Mouse (Mus musculus): ENCODE results near the gene Lrrc66. TPM values are rescaled to one million over a fixed set of nuclear protein-coding genes. Genes with fewer than 3 reads are reported as not detected.

The Lrrc66 gene
- polyA plus RNA-seq, 1 experiment from 2014 or later: not detected

GRCm38 (mm10) chr5:73576708-73577107 lies 55.6 kb downstream of the Lrrc66 start:
- H3K9ac ChIP-seq (replicated peaks): no peak overlapping the region
- no peak for ATAC-seq (ENCODE audit: low FRiP score, low read depth)
- 65% methylated on average over 7 of the region's 7 CpGs for WGBS
- no peaks in the 10 kb centered on the region for H3K27me3 ChIP-seq
- H3K36me3 ChIP-seq: no peaks in the 10 kb centered on the region
- no peak overlapping the region for H3K4me2 ChIP-seq (replicated peaks)
- no peaks in the 10 kb centered on the region for H3K9me3 ChIP-seq
- H3K27ac ChIP-seq (replicated peaks): no peak overlapping the region
- H3K4me3 ChIP-seq: no peak overlapping the region
- H3K4me1 ChIP-seq: peaks cover 6% of the 10 kb centered on the region

GRCm38 (mm10) chr5:73574616-73575015 lies 57.7 kb downstream of the Lrrc66 start:
- 85% methylated on average over 4 of the region's 4 CpGs for WGBS
- H3K9me3 ChIP-seq: no peaks in the 10 kb centered on the region
- no peak overlapping the region for H3K4me3 ChIP-seq
- H3K36me3 ChIP-seq: no peaks in the 10 kb centered on the region
- H3K4me2 ChIP-seq (replicated peaks): no peak overlapping the region
- H3K4me1 ChIP-seq: peaks cover 6% of the 10 kb centered on the region
- H3K9ac ChIP-seq (replicated peaks): no peak overlapping the region
- no peak for ATAC-seq (ENCODE audit: low FRiP score, low read depth)
- no peak overlapping the region for H3K27ac ChIP-seq (replicated peaks)
- H3K27me3 ChIP-seq: no peaks in the 10 kb centered on the region

- no peaks in the 10 kb centered on the region for H3K36me3 ChIP-seq
These were observed 58.5 kb downstream of the Lrrc66 start for GRCm38 (mm10) chr5:73573789-73574188.

GRCm38 (mm10) chr5:73572846-73573245 lies 59.5 kb downstream of the Lrrc66 start:
- no peak for ATAC-seq (ENCODE audit: low FRiP score, low read depth)
- WGBS: 88% methylated on average over 2 of the region's 2 CpGs
- H3K4me1 ChIP-seq: peaks cover 6% of the 10 kb centered on the region

More at GRCm38 (mm10) chr5:73573789-73574188, 58.5 kb downstream of the Lrrc66 start:
- Histone ChIP-seq H3K27ac (replicated peaks) (no peak overlapping the region), H3K9ac (replicated peaks) (no peak overlapping the region), H3K4me3 (no peak overlapping the region), H3K9me3 (no peaks in the 10 kb centered on the region), H3K4me1 (peaks cover 6% of the 10 kb centered on the region), H3K27me3 (no peaks in the 10 kb centered on the region), H3K4me2 (replicated peaks) (no peak overlapping the region)
- no peak for ATAC-seq (ENCODE audit: low FRiP score, low read depth)
- WGBS: 83% methylated on average over 7 of the region's 7 CpGs

GRCm38 (mm10) chr5:73571395-73572156 lies 60.8 kb downstream of the Lrrc66 start:
- ATAC-seq (ENCODE audit: low FRiP score, low read depth): no peak
- 90% methylated on average over 6 of the region's 6 CpGs for WGBS
- H3K4me3 ChIP-seq: no peak overlapping the region
- no peak overlapping the region for H3K27ac ChIP-seq (replicated peaks)
- H3K9me3 ChIP-seq: no peaks in the 10 kb centered on the region
- H3K27me3 ChIP-seq: no peaks in the 10 kb centered on the region
- peaks cover 6% of the 10 kb centered on the region for H3K4me1 ChIP-seq
- no peak overlapping the region for H3K4me2 ChIP-seq (replicated peaks)
- H3K36me3 ChIP-seq: no peaks in the 10 kb centered on the region
- no peak overlapping the region for H3K9ac ChIP-seq (replicated peaks)

More at GRCm38 (mm10) chr5:73572846-73573245, 59.5 kb downstream of the Lrrc66 start:
- no peak overlapping the region for H3K9ac ChIP-seq (replicated peaks)
- no peak overlapping the region for H3K27ac ChIP-seq (replicated peaks)
- H3K27me3 ChIP-seq: no peaks in the 10 kb centered on the region
- no peak overlapping the region for H3K4me3 ChIP-seq
- H3K9me3 ChIP-seq: no peaks in the 10 kb centered on the region
- no peak overlapping the region for H3K4me2 ChIP-seq (replicated peaks)
- H3K36me3 ChIP-seq: no peaks in the 10 kb centered on the region

GRCm38 (mm10) chr5:73569181-73569580 lies 63.1 kb downstream of the Lrrc66 start:
- no peak for ATAC-seq (ENCODE audit: low FRiP score, low read depth)
- Histone ChIP-seq H3K4me2 (replicated peaks) (no peak overlapping the region), H3K9ac (replicated peaks) (no peak overlapping the region), H3K36me3 (no peaks in the 10 kb centered on the region), H3K4me1 (peaks cover 2% of the 10 kb centered on the region; the same call in 1 of the 2 replicates), H3K4me3 (no peak overlapping the region), H3K27me3 (no peaks in the 10 kb centered on the region), H3K27ac (replicated peaks) (no peak overlapping the region), H3K9me3 (no peaks in the 10 kb centered on the region)
- 76% methylated on average over 5 of the region's 5 CpGs for WGBS

- Histone ChIP-seq H3K36me3 (peaks cover 3% of the 10 kb centered on the region), H3K4me1 (no peaks in the 10 kb centered on the region), H3K27ac (replicated peaks) (no peak overlapping the region), H3K4me2 (replicated peaks) (no peak overlapping the region), H3K9me3 (no peaks in the 10 kb centered on the region), H3K27me3 (no peaks in the 10 kb centered on the region), H3K9ac (replicated peaks) (no peak overlapping the region), H3K4me3 (no peak overlapping the region)
- ATAC-seq (ENCODE audit: low FRiP score, low read depth): no peak
- 91% methylated on average over 4 of the region's 4 CpGs for WGBS
These were observed 65.4 kb downstream of the Lrrc66 start for GRCm38 (mm10) chr5:73566892-73567291.

- Histone ChIP-seq H3K4me2 (replicated peaks) (no peak overlapping the region), H3K9ac (replicated peaks) (no peak overlapping the region), H3K36me3 (peaks cover 8% of the 10 kb centered on the region), H3K9me3 (no peaks in the 10 kb centered on the region), H3K27ac (replicated peaks) (no peak overlapping the region), H3K4me1 (no peaks in the 10 kb centered on the region), H3K4me3 (no peak overlapping the region), H3K27me3 (no peaks in the 10 kb centered on the region)
- no peak for ATAC-seq (ENCODE audit: low FRiP score, low read depth)
- whole genome bisulfite sequencing: 90% methylated on average over 5 of the region's 5 CpGs
These were observed 66.2 kb downstream of the Lrrc66 start for GRCm38 (mm10) chr5:73566119-73566518.

GRCm38 (mm10) chr5:73564038-73564437 lies 68.3 kb downstream of the Lrrc66 start:
- H3K4me1 ChIP-seq: no peaks in the 10 kb centered on the region
- no peaks in the 10 kb centered on the region for H3K27me3 ChIP-seq
- 90% methylated on average over 6 of the region's 6 CpGs for WGBS
- H3K36me3 ChIP-seq: peaks cover 19% of the 10 kb centered on the region
- no peak overlapping the region for H3K4me3 ChIP-seq
- H3K9me3 ChIP-seq: no peaks in the 10 kb centered on the region
- no peak for ATAC-seq (ENCODE audit: low FRiP score, low read depth)
- no peak overlapping the region for H3K4me2 ChIP-seq (replicated peaks)
- H3K9ac ChIP-seq (replicated peaks): no peak overlapping the region
- H3K27ac ChIP-seq (replicated peaks): no peak overlapping the region

GRCm38 (mm10) chr5:73558756-73559155 lies 73.6 kb downstream of the Lrrc66 start:
- no peak for ATAC-seq (ENCODE audit: low FRiP score, low read depth)
- peaks cover 43% of the 10 kb centered on the region for H3K36me3 ChIP-seq
- no peak overlapping the region for H3K4me2 ChIP-seq (replicated peaks)
- no peaks in the 10 kb centered on the region for H3K27me3 ChIP-seq
- 96% methylated on average over 6 of the region's 6 CpGs for WGBS
- no peaks in the 10 kb centered on the region for H3K9me3 ChIP-seq
- peaks cover 4% of the 10 kb centered on the region; the same call in 1 of the 2 replicates for H3K4me1 ChIP-seq
- no peak overlapping the region for H3K4me3 ChIP-seq
- H3K27ac ChIP-seq (replicated peaks): no peak overlapping the region
- no peak overlapping the region for H3K9ac ChIP-seq (replicated peaks)

- no peaks in the 10 kb centered on the region for H3K27me3 ChIP-seq
- H3K27ac ChIP-seq (replicated peaks): no peak overlapping the region
- no peak overlapping the region for H3K4me2 ChIP-seq (replicated peaks)
- H3K9ac ChIP-seq (replicated peaks): no peak overlapping the region
- 83% methylated on average over 12 of the region's 12 CpGs for WGBS
- H3K4me3 ChIP-seq: no peak overlapping the region
- H3K4me1 ChIP-seq: peaks cover 4% of the 10 kb centered on the region; the same call in 1 of the 2 replicates
- no peaks in the 10 kb centered on the region for H3K9me3 ChIP-seq
- ATAC-seq (ENCODE audit: low FRiP score, low read depth): no peak
- H3K36me3 ChIP-seq: peaks cover 53% of the 10 kb centered on the region
These were observed 75.4 kb downstream of the Lrrc66 start for GRCm38 (mm10) chr5:73556733-73557425.

All from midbrain, embryonic 12.5 days (tissue).